Mouse (Mus musculus) midbrain, embryonic 11.5 days (tissue): Measurements from ENCODE around the gene Pigyl. TPM values are rescaled to one million over a fixed set of nuclear protein-coding genes. Genes with fewer than 3 reads are reported as not detected.

Experiments
- ATAC-seq: fragments of 200-750 bp; cut with Nextera tagmentation; 2 replicates; pipeline ENCODE4 v1.8.0; 2017; ENCODE audit warnings: moderate TSS enrichment, moderate library complexity; ENCODE audit not compliant: low FRiP score
- DNase-seq: peaks from one replicate; pipeline ENCODE4 v3.0.0; 2015; ENCODE audit warnings: low spot score; ENCODE audit errors: missing footprints
- H3K27ac ChIP-seq: fragments of 300-500 bp; sonication (generic); 2 replicates; pipeline ENCODE4 v1.5.1; 2014; ENCODE audit warnings: low read depth, low read length
- H3K27me3 ChIP-seq: fragments of 300-500 bp; sonication (generic); 2 replicates; pipeline ENCODE4 v1.6.1; 2014; ENCODE audit warnings: mild to moderate bottlenecking, low read length, moderate library complexity, mixed read lengths; ENCODE audit not compliant: control insufficient read depth, insufficient read depth
- H3K36me3 ChIP-seq: fragments of 300-500 bp; sonication (generic); 2 replicates; pipeline ENCODE4 v1.6.1; 2014; ENCODE audit warnings: mild to moderate bottlenecking, low read length, moderate library complexity, mixed read lengths; ENCODE audit not compliant: control insufficient read depth, insufficient read depth
- H3K4me1 ChIP-seq: fragments of 300-500 bp; sonication (generic); 2 replicates; pipeline ENCODE4 v1.6.1; 2014; ENCODE audit warnings: low read length; ENCODE audit not compliant: control insufficient read depth, insufficient read depth
- H3K4me2 ChIP-seq: fragments of 300-500 bp; sonication (generic); 2 replicates; pipeline ENCODE4 v1.6.1; 2014; ENCODE audit warnings: mild to moderate bottlenecking, moderate library complexity
- H3K4me3 ChIP-seq: fragments of 300-500 bp; sonication (generic); 2 replicates; pipeline ENCODE4 v1.5.1; 2014; ENCODE audit warnings: low read depth, low read length
- H3K9ac ChIP-seq: fragments of 300-500 bp; sonication (generic); 2 replicates; pipeline ENCODE4 v1.6.1; 2014; ENCODE audit warnings: low read length
- H3K9me3 ChIP-seq: fragments of 300-500 bp; sonication (generic); 2 replicates; pipeline ENCODE4 v1.6.1; 2016; ENCODE audit warnings: low read length; ENCODE audit not compliant: control insufficient read depth
- WGBS: fragments of 180-500 bp; shearing (Covaris S2); extraction: QIAGEN DNeasy Blood & Tissue Kit; methylation state at CpG from one replicate; pipeline ENCODE4 v1.1.7; 2014; 5-methylcytosine and 5-hydroxymethylcytosine counted together
- polyA plus RNA-seq: library from polyadenylated mRNA; unstranded; fragments of >200 nt; fragmentation: Nextera tagmentation; extraction: Ambion mirVana; gene quantifications from 2 replicates; pipeline ENCODE4 v1.2.1, GENCODE M21; 2014

The Pigyl gene
- polyA plus RNA-seq, 1 experiment from 2014 or later: 66.6 TPM

DNA sequence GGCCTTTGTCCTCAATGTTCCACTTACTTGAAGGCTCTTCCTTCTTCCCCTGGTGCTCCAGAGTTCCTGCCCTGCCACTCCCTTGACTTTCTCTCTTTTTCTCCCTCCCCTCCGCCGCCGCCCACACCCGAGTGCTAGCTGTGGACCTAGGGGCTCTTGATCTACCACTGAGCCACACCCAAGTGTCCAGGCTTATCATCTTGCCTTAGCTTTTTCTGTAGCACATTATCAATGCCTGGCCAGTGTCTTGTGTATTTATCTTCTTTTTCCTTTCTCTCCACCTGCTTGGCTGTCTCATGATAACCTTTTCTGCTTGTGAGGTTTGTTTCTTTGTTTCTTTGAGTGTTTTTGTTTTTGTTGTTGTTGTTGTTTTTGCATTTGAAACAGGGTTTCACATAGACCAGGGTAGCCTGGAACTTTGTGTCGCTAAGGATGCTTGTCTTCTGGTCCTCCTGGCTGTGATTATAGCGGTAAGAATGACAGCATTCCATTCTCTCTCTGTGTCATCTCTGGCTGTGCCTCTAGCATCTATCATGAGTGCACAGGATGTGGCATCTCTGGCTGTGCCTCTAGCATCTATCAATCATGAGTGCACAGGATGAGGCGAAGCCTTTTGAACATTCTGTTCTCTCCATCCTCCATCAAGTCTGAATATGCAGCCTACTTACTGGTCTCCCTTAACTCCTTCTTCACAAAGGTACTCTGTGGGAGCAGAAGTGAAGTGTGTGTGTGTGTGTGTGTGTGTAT is 20.8 kb upstream of the Pigyl start, which contains the start of gene Acp5:
Gene Acp5 (minus strand): TSS at position 68 of the 747 bp plus-strand sequence.
- Histone ChIP-seq H3K27me3 (peaks cover 13% of the 10 kb centered on the region), H3K4me1 (peaks cover 7% of the 10 kb centered on the region; the same call in 1 of the 2 replicates), H3K4me3 (no peak within 1 kb of the TSS), H3K9me3 (no peaks in the 10 kb centered on the region), H3K4me2 (no peak within 1 kb of the TSS), H3K9ac (peak within 1 kb of the TSS; percentile 12; the same call in 1 of the 2 replicates), H3K36me3 (no peaks in the 10 kb centered on the region), H3K27ac (no peak within 1 kb of the TSS)
- 79% methylated on average over 7 of the region's 7 CpGs for WGBS
- DNase-seq: no peak
- no peak for ATAC-seq

DNA sequence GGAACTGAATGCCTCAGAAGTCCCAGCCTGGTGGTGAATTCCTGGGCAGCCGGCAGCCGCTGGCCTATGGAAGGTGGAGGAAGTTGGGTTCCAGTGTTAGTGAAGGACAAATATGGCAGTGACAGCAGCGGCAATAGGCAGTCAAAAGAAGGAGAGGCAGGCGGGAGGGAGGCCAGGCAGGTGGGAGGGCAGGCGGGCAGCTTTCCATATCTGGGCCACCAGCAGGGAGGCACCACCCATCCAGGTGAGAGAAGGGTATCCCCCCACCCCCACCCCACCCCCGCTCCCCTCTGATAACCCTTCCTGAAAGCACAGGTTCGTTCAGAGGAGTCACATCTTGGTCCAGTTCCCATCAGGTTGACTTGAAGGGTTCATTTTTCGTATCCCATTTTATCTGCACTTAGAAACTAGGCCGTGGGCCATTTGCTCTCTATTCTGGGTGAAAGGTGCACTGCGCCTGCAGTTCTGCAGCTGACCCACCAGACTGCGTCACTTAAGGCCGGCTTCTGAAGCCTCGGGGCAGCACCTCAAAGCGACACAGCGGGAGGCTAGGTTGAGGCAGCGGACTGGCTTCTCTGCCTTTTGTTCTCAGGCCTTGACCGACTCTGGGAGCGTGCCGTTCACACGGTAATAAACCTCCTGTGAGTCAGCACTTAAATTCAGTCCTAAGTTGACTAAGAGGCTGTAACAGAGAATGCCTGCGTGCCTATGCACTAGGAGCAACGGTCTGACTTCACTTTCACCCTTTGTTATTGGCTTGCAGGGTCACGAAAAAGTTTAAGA is 19.7 kb upstream of the Pigyl start:
- H3K4me2 ChIP-seq: peak overlapping the region; percentile 19; the same call in 1 of the 2 replicates
- H3K27ac ChIP-seq: no peak overlapping the region
- H3K27me3 ChIP-seq: peaks cover 5% of the 10 kb centered on the region
- peaks cover 7% of the 10 kb centered on the region; the same call in 1 of the 2 replicates for H3K4me1 ChIP-seq
- peak overlapping the region; percentile 31; the same call in 1 of the 2 replicates for H3K9ac ChIP-seq
- no peaks in the 10 kb centered on the region for H3K36me3 ChIP-seq
- no peaks in the 10 kb centered on the region for H3K9me3 ChIP-seq
- peak; percentile 90 for DNase-seq
- 12% methylated on average over 23 of the region's 23 CpGs for WGBS
- no peak overlapping the region for H3K4me3 ChIP-seq
- no peak for ATAC-seq

DNA sequence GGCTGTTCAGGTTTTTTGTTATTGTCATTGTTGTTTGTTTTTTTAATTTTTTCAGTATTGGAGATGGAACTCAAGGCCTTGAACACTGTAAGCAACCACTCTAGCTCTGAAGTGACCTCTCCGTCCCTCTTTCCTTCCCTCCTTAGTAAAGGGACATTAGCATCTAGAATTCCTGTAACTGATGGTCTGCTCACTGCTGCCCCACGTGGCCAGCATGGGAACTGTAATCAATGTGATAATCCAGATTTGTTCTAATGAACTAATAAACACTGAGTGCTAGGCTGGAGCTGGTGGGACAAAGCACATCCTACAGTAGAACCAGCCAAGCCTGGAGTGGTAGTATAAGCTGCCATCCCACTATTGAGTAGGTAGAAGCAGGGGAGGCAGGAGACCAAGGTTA is 18.2 kb upstream of the Pigyl start:
- 21% methylated on average over 2 of the region's 2 CpGs for WGBS
- ATAC-seq: no peak
- DNase-seq: peak; percentile 90

DNA sequence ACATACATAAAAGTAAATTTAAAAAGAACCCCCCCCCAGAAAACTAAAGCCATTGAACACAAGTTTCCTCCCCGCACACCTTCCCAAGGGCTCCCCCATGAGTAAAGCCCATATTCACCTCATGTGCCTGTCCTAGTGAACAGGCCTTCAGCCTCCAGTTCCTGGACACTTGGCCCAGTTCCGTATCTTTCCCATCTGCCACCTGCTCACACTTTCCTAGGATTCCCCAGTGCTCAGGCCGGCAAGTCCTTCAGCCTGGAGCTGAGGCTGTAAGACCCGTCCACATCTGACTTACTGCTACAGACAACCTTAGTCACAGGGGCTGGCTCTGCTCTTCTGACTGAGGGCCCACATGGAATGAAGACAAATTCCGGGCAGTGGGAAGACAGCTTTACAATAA is 16.9 kb upstream of the Pigyl start:
- 92% methylated on average over 5 of the region's 5 CpGs for WGBS
- Histone ChIP-seq H3K4me3 (no peak overlapping the region), H3K27ac (no peak overlapping the region), H3K4me1 (peaks cover 7% of the 10 kb centered on the region; the same call in 1 of the 2 replicates), H3K4me2 (no peak overlapping the region), H3K9me3 (no peaks in the 10 kb centered on the region), H3K9ac (no peak overlapping the region), H3K36me3 (no peaks in the 10 kb centered on the region), H3K27me3 (no peaks in the 10 kb centered on the region)
- no peak for DNase-seq
- ATAC-seq: no peak

More for the DNA sequence above, 18.2 kb upstream of the Pigyl start:
- no peak overlapping the region for H3K4me3 ChIP-seq
- no peak overlapping the region for H3K4me2 ChIP-seq
- no peaks in the 10 kb centered on the region for H3K36me3 ChIP-seq
- H3K27ac ChIP-seq: no peak overlapping the region
- no peaks in the 10 kb centered on the region for H3K27me3 ChIP-seq
- H3K4me1 ChIP-seq: peaks cover 7% of the 10 kb centered on the region; the same call in 1 of the 2 replicates
- no peak overlapping the region for H3K9ac ChIP-seq
- no peaks in the 10 kb centered on the region for H3K9me3 ChIP-seq

DNA sequence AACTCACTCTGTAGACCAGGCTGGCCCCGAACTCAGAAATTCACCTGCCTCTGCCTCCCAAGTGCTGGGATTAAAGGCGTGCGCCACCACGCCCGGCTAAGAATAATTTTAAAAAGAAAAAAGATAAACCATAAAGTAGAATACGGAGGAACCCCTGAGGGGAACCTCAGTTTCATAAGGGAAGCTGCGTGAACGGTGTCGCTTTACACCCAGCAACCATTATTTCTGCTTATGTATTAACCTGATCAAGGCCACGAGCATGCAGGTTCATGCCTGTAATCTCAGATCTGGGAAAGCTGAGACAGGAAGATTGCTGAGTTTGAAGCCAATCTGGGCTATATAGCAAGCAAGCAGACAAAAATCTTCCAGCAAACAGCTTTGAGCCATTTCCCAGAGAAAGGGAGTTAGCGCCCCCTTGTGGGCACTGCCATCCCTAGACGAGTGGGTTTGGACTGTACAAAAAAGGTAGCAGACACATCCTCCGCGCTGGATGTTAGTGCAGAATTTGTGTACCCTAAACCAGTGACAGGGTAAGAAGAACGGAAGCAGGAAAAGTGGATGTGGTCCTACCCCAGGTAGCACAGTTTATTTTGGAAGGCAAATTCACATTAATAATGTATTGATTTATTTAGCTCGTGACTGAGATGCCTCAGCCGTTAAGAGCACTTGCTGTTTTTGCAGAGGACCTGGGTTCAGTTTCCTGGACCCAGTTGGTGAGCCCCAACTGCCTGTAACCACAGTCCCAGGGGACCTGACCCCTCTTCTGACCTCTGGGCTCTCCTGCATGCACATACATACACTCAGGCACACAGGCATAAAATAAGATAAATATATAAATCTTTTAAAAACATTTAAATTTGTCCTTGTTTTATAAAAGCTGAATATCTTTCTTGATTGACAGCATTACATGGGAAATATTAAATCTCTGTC is 13.3 kb upstream of the Pigyl start:
- Histone ChIP-seq H3K27me3 (no peaks in the 10 kb centered on the region), H3K27ac (no peak overlapping the region), H3K4me1 (no peaks in the 10 kb centered on the region), H3K9me3 (no peaks in the 10 kb centered on the region), H3K4me3 (no peak overlapping the region), H3K36me3 (no peaks in the 10 kb centered on the region), H3K9ac (no peak overlapping the region), H3K4me2 (no peak overlapping the region)
- ATAC-seq: peak; percentile 64; the same call in 1 of the 2 replicates
- 57% methylated on average over 17 of the region's 17 CpGs for WGBS
- peak; percentile 97 for DNase-seq

DNA sequence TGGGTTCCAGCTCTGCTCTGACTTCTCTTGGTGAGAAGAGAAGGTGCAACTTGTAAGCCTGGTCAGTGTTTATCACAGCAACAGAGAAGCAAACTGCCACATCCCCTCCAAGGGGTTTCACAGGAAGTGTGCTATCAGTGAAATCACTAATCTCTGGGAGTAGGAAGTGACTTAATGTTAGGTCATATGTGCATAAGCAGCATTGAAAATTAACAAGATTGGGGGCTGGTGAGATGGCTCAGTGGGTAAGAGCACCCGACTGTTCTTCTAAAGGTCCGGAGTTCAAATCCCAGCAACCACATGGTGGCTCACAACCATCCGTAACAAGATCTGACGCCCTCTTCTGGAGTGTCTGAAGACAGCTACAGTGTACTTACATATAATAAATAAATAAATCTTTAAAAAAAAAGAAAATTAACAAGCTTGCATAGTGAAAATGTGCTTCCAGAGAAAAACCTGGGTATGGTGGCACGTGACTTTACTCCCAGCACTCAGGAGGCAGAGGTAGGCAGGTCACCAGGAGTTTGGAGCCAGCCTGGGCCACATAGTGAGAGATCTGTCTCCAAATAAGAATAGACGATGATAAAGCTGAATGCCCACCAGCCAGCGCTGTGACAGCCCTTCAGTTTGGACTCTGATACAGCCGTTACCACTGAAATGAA is 12.2 kb upstream of the Pigyl start:
- no peaks in the 10 kb centered on the region for H3K36me3 ChIP-seq
- no peak overlapping the region for H3K9ac ChIP-seq
- WGBS: 91% methylated on average over 6 of the region's 8 CpGs
- H3K4me2 ChIP-seq: no peak overlapping the region
- H3K27me3 ChIP-seq: no peaks in the 10 kb centered on the region
- DNase-seq (no peak), ATAC-seq (no peak)
- no peak overlapping the region for H3K4me3 ChIP-seq
- 0 out of 2 replicates have a peak, but pooled peaks cover 1% of the 10 kb centered on the region for H3K9me3 ChIP-seq
- H3K27ac ChIP-seq: no peak overlapping the region
- H3K4me1 ChIP-seq: no peaks in the 10 kb centered on the region

DNA sequence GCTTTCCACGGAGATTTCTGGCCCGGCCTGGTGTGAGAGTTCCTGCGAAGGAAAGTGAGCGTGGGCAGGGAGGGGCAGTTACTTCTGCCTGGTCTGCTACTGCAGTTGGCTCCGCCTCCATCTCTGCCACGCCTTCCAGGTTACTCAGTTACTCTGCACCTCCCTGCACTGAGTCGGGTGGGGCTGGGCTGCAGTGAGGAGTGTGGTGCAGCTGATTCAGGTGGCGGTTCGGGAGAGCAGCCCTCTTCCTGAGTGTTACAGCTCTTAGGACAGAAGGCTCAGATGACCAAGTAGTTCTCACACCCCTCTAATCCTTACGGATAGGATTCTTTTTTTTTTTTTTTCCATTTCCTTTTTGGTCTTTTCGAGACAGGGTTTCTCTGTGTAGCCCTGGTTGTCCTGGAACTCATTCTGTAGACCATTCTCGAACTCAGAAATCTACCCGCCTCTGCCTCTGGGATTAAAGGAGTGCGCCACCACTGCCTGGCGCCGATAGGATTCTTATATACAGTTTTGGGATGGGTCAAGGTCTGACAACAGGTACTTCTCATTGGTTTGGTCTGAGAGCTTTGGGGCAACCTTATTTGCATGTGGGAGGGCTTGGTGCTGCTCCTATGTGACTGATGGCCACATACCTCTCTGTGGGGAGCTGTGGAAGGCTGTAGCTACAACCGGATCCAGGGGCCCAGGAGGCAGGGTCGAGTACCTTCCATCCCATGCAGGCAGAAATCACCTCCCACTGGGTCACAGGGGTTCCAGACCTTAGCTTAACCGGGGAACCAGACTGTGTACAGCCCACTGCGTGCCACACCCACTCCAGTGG is 7.0 kb upstream of the Pigyl start:
- H3K4me1 ChIP-seq: no peaks in the 10 kb centered on the region
- 79% methylated on average over 20 of the region's 20 CpGs for WGBS
- H3K27ac ChIP-seq: no peak overlapping the region
- 0 out of 2 replicates have a peak, but pooled peaks cover 2% of the 10 kb centered on the region for H3K9me3 ChIP-seq
- H3K4me2 ChIP-seq: no peak overlapping the region
- no peak for ATAC-seq
- no peak overlapping the region for H3K4me3 ChIP-seq
- H3K9ac ChIP-seq: no peak overlapping the region
- no peaks in the 10 kb centered on the region for H3K27me3 ChIP-seq
- H3K36me3 ChIP-seq: no peaks in the 10 kb centered on the region
- DNase-seq: no peak
